Mouse (Mus musculus) stomach, embryonic 15.5 days (tissue): Measurements from ENCODE around the gene Gna13. TPM values are rescaled to one million over a fixed set of nuclear protein-coding genes. Genes with fewer than 3 reads are reported as not detected.
"Not testable (repeated sequence)": the region's sequence is repeated elsewhere in the genome, so short reads cannot be mapped to it uniquely, and the experiment has no call there.

Experiments used
- ATAC-seq: fragments of 200-750 bp; cut with Nextera tagmentation; 2 replicates; pipeline ENCODE4 v1.8.0; 2017; ENCODE audit warnings: low read depth, moderate number of reproducible peaks, moderate TSS enrichment; ENCODE audit not compliant: insufficient read depth, low FRiP score
- H3K27ac ChIP-seq: fragments of 300-500 bp; sonication (generic); 2 replicates; pipeline ENCODE4 v1.5.1; 2015; ENCODE audit warnings: mild to moderate bottlenecking, inconsistent platforms
- H3K27me3 ChIP-seq: fragments of 300-500 bp; sonication (generic); replicated peaks from 2 replicates; pipeline ENCODE4 v1.6.1; 2015; ENCODE audit warnings: inconsistent platforms
- H3K36me3 ChIP-seq: fragments of 300-500 bp; sonication (generic); 2 replicates; pipeline ENCODE4 v1.6.1; 2015; ENCODE audit warnings: inconsistent platforms
- H3K4me1 ChIP-seq: fragments of 300-500 bp; sonication (generic); 2 replicates; pipeline ENCODE4 v1.6.1; 2015; ENCODE audit warnings: inconsistent platforms
- H3K4me2 ChIP-seq: fragments of 300-500 bp; sonication (generic); 2 replicates; pipeline ENCODE4 v1.6.1; 2015; ENCODE audit warnings: mild to moderate bottlenecking, inconsistent platforms
- H3K4me3 ChIP-seq: fragments of 300-500 bp; sonication (generic); replicated peaks from 2 replicates; pipeline ENCODE4 v1.5.1; 2015; ENCODE audit warnings: inconsistent platforms
- H3K9ac ChIP-seq: fragments of 300-500 bp; sonication (generic); 2 replicates; pipeline ENCODE4 v1.6.1; 2015; ENCODE audit warnings: inconsistent platforms
- H3K9me3 ChIP-seq: fragments of 300-500 bp; sonication (generic); 2 replicates; pipeline ENCODE4 v1.6.1; 2016; ENCODE audit warnings: inconsistent platforms
- WGBS: fragments of 180-500 bp; shearing (Covaris S2); methylation state at CpG from one replicate; pipeline ENCODE4 v1.1.7; 2015; 5-methylcytosine and 5-hydroxymethylcytosine counted together
- polyA plus RNA-seq: library from polyadenylated mRNA; unstranded; fragments of >200 nt; fragmentation: Nextera tagmentation; extraction: Ambion mirVana; gene quantifications from 2 replicates; pipeline ENCODE4 v1.2.1, GENCODE M21; 2015

The Gna13 gene
- polyA plus RNA-seq, 1 experiment from 2014 or later, result 26.6 TPM

- Histone ChIP-seq H3K4me1 (peaks cover 4% of the 10 kb centered on the region; the same call in 1 of the 2 replicates), H3K4me3 (no peak overlapping the region), H3K36me3 (no peaks in the 10 kb centered on the region), H3K9me3 (no peaks in the 10 kb centered on the region), H3K4me2 (no peak overlapping the region), H3K27ac (no peak overlapping the region), H3K27me3 (no peaks in the 10 kb centered on the region), H3K9ac (no peak overlapping the region)
- no peak for ATAC-seq
- 92% methylated on average over 4 of the region's 4 CpGs for WGBS
These were observed 27.9 kb upstream of the Gna13 start for GRCm38 (mm10) chr11:109334773-109335172.

GRCm38 (mm10) chr11:109335890-109336289 lies 26.7 kb upstream of the Gna13 start:
- no peaks in the 10 kb centered on the region for H3K27me3 ChIP-seq
- no peak for ATAC-seq
- H3K27ac ChIP-seq, result no peak overlapping the region
- no peak overlapping the region for H3K9ac ChIP-seq
- H3K9me3 ChIP-seq, result no peaks in the 10 kb centered on the region
- H3K4me1 ChIP-seq, result peaks cover 4% of the 10 kb centered on the region; the same call in 1 of the 2 replicates
- H3K4me3 ChIP-seq, result no peak overlapping the region
- 55% methylated on average over 6 of the region's 6 CpGs for WGBS
- no peak overlapping the region for H3K4me2 ChIP-seq
- H3K36me3 ChIP-seq, result no peaks in the 10 kb centered on the region

GRCm38 (mm10) chr11:109339155-109339938 lies 23.3 kb upstream of the Gna13 start:
- Histone ChIP-seq H3K4me1 (peaks cover 10% of the 10 kb centered on the region), H3K9ac (no peak overlapping the region), H3K9me3 (no peaks in the 10 kb centered on the region), H3K27me3 (no peaks in the 10 kb centered on the region), H3K4me3 (no peak overlapping the region), H3K4me2 (no peak overlapping the region), H3K27ac (no peak overlapping the region), H3K36me3 (no peaks in the 10 kb centered on the region)
- 93% methylated on average over 8 of the region's 8 CpGs for WGBS
- no peak for ATAC-seq

- Histone ChIP-seq H3K36me3 (no peaks in the 10 kb centered on the region), H3K27ac (no peak overlapping the region), H3K4me3 (no peak overlapping the region), H3K4me1 (peaks cover 10% of the 10 kb centered on the region), H3K4me2 (no peak overlapping the region), H3K27me3 (no peaks in the 10 kb centered on the region), H3K9me3 (no peaks in the 10 kb centered on the region), H3K9ac (no peak overlapping the region)
- 49% methylated on average over 5 of the region's 5 CpGs for WGBS
- ATAC-seq, result no peak
These were observed 22.1 kb upstream of the Gna13 start for GRCm38 (mm10) chr11:109340541-109340940.

GRCm38 (mm10) chr11:109342666-109343065 lies 20.0 kb upstream of the Gna13 start:
- not testable (repeated sequence) for H3K9me3 ChIP-seq, H3K27me3 ChIP-seq, ATAC-seq, H3K4me2 ChIP-seq, H3K9ac ChIP-seq, H3K27ac ChIP-seq, H3K36me3 ChIP-seq, H3K4me3 ChIP-seq
- peaks cover 19% of the 10 kb centered on the region for H3K4me1 ChIP-seq
- 94% methylated on average over 3 of the region's 4 CpGs for WGBS

- no peak overlapping the region for H3K4me2 ChIP-seq
- no peaks in the 10 kb centered on the region for H3K36me3 ChIP-seq
- H3K27me3 ChIP-seq, result no peaks in the 10 kb centered on the region
- peak overlapping the region; percentile 61 for H3K27ac ChIP-seq
- no peak overlapping the region for H3K9ac ChIP-seq
- H3K4me1 ChIP-seq, result peaks cover 28% of the 10 kb centered on the region
- no peak overlapping the region for H3K4me3 ChIP-seq
- no peaks in the 10 kb centered on the region for H3K9me3 ChIP-seq
- no peak for ATAC-seq
- WGBS, result 52% methylated on average over 7 of the region's 7 CpGs
These were observed 19.1 kb upstream of the Gna13 start for GRCm38 (mm10) chr11:109343558-109343957.

GRCm38 (mm10) chr11:109343991-109344599 lies 18.5 kb upstream of the Gna13 start:
- H3K9ac ChIP-seq, result no peak overlapping the region
- no peaks in the 10 kb centered on the region for H3K36me3 ChIP-seq
- peak overlapping the region; percentile 61 for H3K27ac ChIP-seq
- no peak overlapping the region for H3K4me3 ChIP-seq
- ATAC-seq, result no peak
- H3K27me3 ChIP-seq, result no peaks in the 10 kb centered on the region
- H3K4me2 ChIP-seq, result no peak overlapping the region
- peaks cover 28% of the 10 kb centered on the region for H3K4me1 ChIP-seq
- 30% methylated on average over 10 of the region's 10 CpGs for WGBS
- no peaks in the 10 kb centered on the region for H3K9me3 ChIP-seq

GRCm38 (mm10) chr11:109347242-109347959 lies 15.2 kb upstream of the Gna13 start:
- H3K9me3 ChIP-seq, result no peaks in the 10 kb centered on the region
- H3K4me1 ChIP-seq, result peaks cover 26% of the 10 kb centered on the region
- 13% methylated on average over 10 of the region's 10 CpGs for WGBS
- H3K4me2 ChIP-seq, result peak overlapping the region; percentile 35
- H3K27ac ChIP-seq, result peak overlapping the region; percentile 86
- H3K36me3 ChIP-seq, result no peaks in the 10 kb centered on the region
- H3K9ac ChIP-seq, result no peak overlapping the region
- ATAC-seq, result peak; percentile 70
- H3K27me3 ChIP-seq, result no peaks in the 10 kb centered on the region
- no peak overlapping the region for H3K4me3 ChIP-seq

GRCm38 (mm10) chr11:109348408-109348807 lies 14.2 kb upstream of the Gna13 start:
- no peak overlapping the region for H3K27ac ChIP-seq
- peaks cover 28% of the 10 kb centered on the region for H3K4me1 ChIP-seq
- ATAC-seq, result no peak

GRCm38 (mm10) chr11:109349652-109350316 lies 12.8 kb upstream of the Gna13 start:
- Histone ChIP-seq H3K9me3 (no peaks in the 10 kb centered on the region), H3K36me3 (no peaks in the 10 kb centered on the region), H3K4me2 (no peak overlapping the region), H3K9ac (no peak overlapping the region), H3K27me3 (no peaks in the 10 kb centered on the region), H3K4me3 (no peak overlapping the region), H3K4me1 (peaks cover 30% of the 10 kb centered on the region), H3K27ac (peak overlapping the region; percentile 82)
- 54% methylated on average over 5 of the region's 5 CpGs for WGBS
- peak; percentile 40 for ATAC-seq

More at GRCm38 (mm10) chr11:109348408-109348807, 14.2 kb upstream of the Gna13 start:
- Histone ChIP-seq H3K4me3 (no peak overlapping the region), H3K9ac (no peak overlapping the region), H3K9me3 (no peaks in the 10 kb centered on the region), H3K36me3 (no peaks in the 10 kb centered on the region), H3K27me3 (no peaks in the 10 kb centered on the region), H3K4me2 (no peak overlapping the region)
- 67% methylated on average over 12 of the region's 12 CpGs for WGBS

GRCm38 (mm10) chr11:109350317-109350714 lies 12.3 kb upstream of the Gna13 start:
- peaks cover 30% of the 10 kb centered on the region for H3K4me1 ChIP-seq
- H3K27ac ChIP-seq, result peak overlapping the region; percentile 82; the same call in 1 of the 2 replicates
- ATAC-seq, result 0 out of 2 replicates have a peak, but pooled peaks have one; percentile 12
- 76% methylated on average over 7 of the region's 7 CpGs for WGBS
- no peak overlapping the region for H3K4me3 ChIP-seq
- no peak overlapping the region for H3K9ac ChIP-seq
- no peaks in the 10 kb centered on the region for H3K9me3 ChIP-seq
- H3K36me3 ChIP-seq, result no peaks in the 10 kb centered on the region
- no peak overlapping the region for H3K4me2 ChIP-seq
- no peaks in the 10 kb centered on the region for H3K27me3 ChIP-seq
